Mouse (Mus musculus): ENCODE results near the gene Olfr1335. TPM values are rescaled to one million over a fixed set of nuclear protein-coding genes. Genes with fewer than 3 reads are reported as not detected.

Gene Olfr1335
- total RNA-seq (2012; rRNA removed), result not detected in 2 replicates
- not detected for polyA plus RNA-seq (2012; ENCODE audit: insufficient read depth in 1 of 2, insufficient read length in 2 of 2, low read depth in 1 of 2, low replicate concordance in 2 of 2, missing spikeins in 1 of 2)

- H3K79me2 ChIP-seq (ENCODE audit: control insufficient read depth, insufficient read depth, low read length, poor library complexity), result no peaks in the 10 kb centered on the region
- no peak for TF ChIP-seq MYB (IDR thresholded peaks at IDR 0.05; ENCODE audit: low read depth, low read length)
- no peak for TF ChIP-seq ZNF384 (IDR thresholded peaks at IDR 0.05; ENCODE audit: low read depth, low read length)
- no peak for TF ChIP-seq ZC3H11A (IDR thresholded peaks at IDR 0.05; ENCODE audit: low read depth, low read length)
- TF ChIP-seq E2F4 (IDR thresholded peaks at IDR 0.05; ENCODE audit: borderline replicate concordance, low read depth, low read length), result no peak
- TF ChIP-seq BHLHE40 (IDR thresholded peaks at IDR 0.05; ENCODE audit: borderline replicate concordance, low read depth, low read length), result no peak
- no peak for TF ChIP-seq ZKSCAN1 (IDR thresholded peaks at IDR 0.05; ENCODE audit: low read depth, low read length)
- no peak for TF ChIP-seq USF1 (IDR thresholded peaks at IDR 0.05; ENCODE audit: low read depth, low read length)
- TF ChIP-seq POLR2A (IDR thresholded peaks at IDR 0.05; ENCODE audit: control insufficient read depth in 1 of 2, insufficient read depth in 1 of 2, low read depth in 1 of 2, low read length in 2 of 2, poor library complexity in 1 of 2), result no peak
- TF ChIP-seq USF2 (IDR thresholded peaks at IDR 0.05; ENCODE audit: borderline replicate concordance in 1 of 2, insufficient read depth in 1 of 2, low read depth in 1 of 2, low read length in 2 of 2), result no peak
- TF ChIP-seq NRF1 (IDR thresholded peaks at IDR 0.05; ENCODE audit: insufficient read depth, low read depth, low read length, poor library complexity, severe bottlenecking), result no peak
- no peak for TF ChIP-seq MAFK (IDR thresholded peaks at IDR 0.05; ENCODE audit: borderline replicate concordance, low read depth, low read length)
- no peak for TF ChIP-seq MAZ (IDR thresholded peaks at IDR 0.05; ENCODE audit: low read depth, low read length)
- no peak for TF ChIP-seq MEF2A (IDR thresholded peaks at IDR 0.05; ENCODE audit: extremely low read depth, insufficient replicate concordance, low read depth, low read length, poor library complexity, severe bottlenecking)
- no peak for TF ChIP-seq RCOR1 (IDR thresholded peaks at IDR 0.05; ENCODE audit: low read depth, low read length)
- no peak for TF ChIP-seq EP300 (IDR thresholded peaks at IDR 0.05; ENCODE audit: low read depth in 1 of 2, low read length in 2 of 2)
- no peak for TF ChIP-seq TBP (IDR thresholded peaks at IDR 0.05; ENCODE audit: low read depth, low read length)
- no peak for TF ChIP-seq ZMIZ1 (IDR thresholded peaks at IDR 0.05; ENCODE audit: low read depth, low read length)
- no peak within 1 kb of the TSS for H3K4me3 ChIP-seq (ENCODE audit: control insufficient read depth in 1 of 2, insufficient read depth in 1 of 2, low read depth in 2 of 2, low read length in 2 of 2)
- no peaks in the 10 kb centered on the region; a peak in 1 of 4 replicates for H3K27me3 ChIP-seq (ENCODE audit: control insufficient read depth in 1 of 2, insufficient read depth in 2 of 2, low read length in 2 of 2)
- no peaks in the 10 kb centered on the region for H3K9me3 ChIP-seq (replicated peaks; ENCODE audit: insufficient read depth, low read length)
- DNase-seq (ENCODE audit: low read depth, low spot score), result no peak
- no peaks in the 10 kb centered on the region for H3K4me1 ChIP-seq (ENCODE audit: control insufficient read depth in 1 of 2, insufficient read depth in 2 of 2, low read length in 2 of 2)
- H3K9ac ChIP-seq (ENCODE audit: control insufficient read depth, low read depth, low read length, poor library complexity, severe bottlenecking), result no peak within 1 kb of the TSS
- no peak within 1 kb of the TSS for H3K27ac ChIP-seq (ENCODE audit: control insufficient read depth, low read depth, low read length)
- H3K36me3 ChIP-seq (ENCODE audit: control insufficient read depth in 1 of 2, insufficient read depth in 2 of 2, low read length in 2 of 2), result no peaks in the 10 kb centered on the region
Measured at GRCm38 (mm10) chr4:118809844-118810243, at the start of gene Olfr1335. Olfr1335 (minus strand) TSS chr4:118809944.

GRCm38 (mm10) chr4:118836179-118836578, 26.4 kb upstream of the Olfr1335 start, which contains the start of gene Olfr1333:
Olfr1333 (minus strand) TSS chr4:118836279.
- DNase-seq (ENCODE audit: low read depth, low spot score), result no peak
- H3K27me3 ChIP-seq (ENCODE audit: control insufficient read depth in 1 of 2, insufficient read depth in 2 of 2, low read length in 2 of 2), result no peaks in the 10 kb centered on the region
- H3K79me2 ChIP-seq (ENCODE audit: control insufficient read depth, insufficient read depth, low read length, poor library complexity), result no peaks in the 10 kb centered on the region
- TF ChIP-seq ZNF384 (IDR thresholded peaks at IDR 0.05; ENCODE audit: low read depth, low read length) (no peak), MAFK (IDR thresholded peaks at IDR 0.05; ENCODE audit: borderline replicate concordance, low read depth, low read length) (no peak), NRF1 (IDR thresholded peaks at IDR 0.05; ENCODE audit: insufficient read depth, low read depth, low read length, poor library complexity, severe bottlenecking) (no peak), MAX (IDR thresholded peaks at IDR 0.05; ENCODE audit: low read length) (no peak), TAL1 (IDR thresholded peaks at IDR 0.05; ENCODE audit: low read length) (no peak)
- no peaks in the 10 kb centered on the region for H3K9me3 ChIP-seq (replicated peaks; ENCODE audit: insufficient read depth, low read length)
- H3K36me3 ChIP-seq (ENCODE audit: control insufficient read depth in 1 of 2, insufficient read depth in 2 of 2, low read length in 2 of 2), result no peaks in the 10 kb centered on the region
- H3K9ac ChIP-seq (ENCODE audit: control insufficient read depth, low read depth, low read length, poor library complexity, severe bottlenecking), result no peak within 1 kb of the TSS
- H3K4me1 ChIP-seq (ENCODE audit: control insufficient read depth in 1 of 2, insufficient read depth in 2 of 2, low read length in 2 of 2), result no peaks in the 10 kb centered on the region
- H3K27ac ChIP-seq (ENCODE audit: control insufficient read depth, low read depth, low read length), result no peak within 1 kb of the TSS
- H3K4me3 ChIP-seq (ENCODE audit: control insufficient read depth in 1 of 2, insufficient read depth in 1 of 2, low read depth in 2 of 2, low read length in 2 of 2), result no peak within 1 kb of the TSS

All from MEL (cell line).